Mouse (Mus musculus) ZHBTc4 (cell line): ENCODE results near the gene Rcor2.

ENCODE experiments used
- DNase-seq: peaks from one replicate; pipeline ENCODE4 v3.0.0-alpha.2; 2011; ENCODE audit warnings: low read depth, low spot score

The Rcor2 gene

GRCm38 (mm10) chr19:7316822-7317221 lies 49.7 kb downstream of the Rcor2 start:
- DNase-seq, result no peak

GRCm38 (mm10) chr19:7317716-7318115 lies 50.6 kb downstream of the Rcor2 start:
- no peak for DNase-seq

DNA sequence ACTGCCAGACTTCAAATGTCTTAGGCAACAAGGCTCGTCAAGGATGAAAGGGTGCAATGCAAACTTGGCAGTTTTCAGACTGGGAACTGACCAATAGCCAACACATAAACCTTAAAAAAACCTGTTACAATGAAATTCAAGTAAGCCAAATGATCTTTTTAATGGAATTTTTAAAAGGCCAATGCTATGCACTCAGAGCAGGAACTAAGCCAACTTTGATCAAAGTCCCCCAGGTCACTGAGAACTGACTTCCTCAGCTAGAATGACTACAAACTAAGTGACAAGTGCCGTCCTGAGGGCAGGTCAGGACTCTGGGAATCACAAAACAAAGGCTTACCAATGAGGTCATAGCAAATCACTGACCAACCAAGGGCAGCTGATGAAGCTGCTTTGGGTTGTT lies 53.1 kb downstream of the Rcor2 start:
- DNase-seq, result no peak

GRCm38 (mm10) chr19:7321391-7321790 lies 54.3 kb downstream of the Rcor2 start:
- DNase-seq, result no peak
